Mouse (Mus musculus) right cerebral cortex, postnatal 10 days (tissue): ENCODE data around the gene Auts2.

ENCODE experiments used
- DNase-seq, 2 experiments: peaks; one replicate each; pipeline ENCODE4 v3.0.0; 2021; ENCODE audit warnings: low spot score in 2 of 2

Auts2 gene

DNA sequence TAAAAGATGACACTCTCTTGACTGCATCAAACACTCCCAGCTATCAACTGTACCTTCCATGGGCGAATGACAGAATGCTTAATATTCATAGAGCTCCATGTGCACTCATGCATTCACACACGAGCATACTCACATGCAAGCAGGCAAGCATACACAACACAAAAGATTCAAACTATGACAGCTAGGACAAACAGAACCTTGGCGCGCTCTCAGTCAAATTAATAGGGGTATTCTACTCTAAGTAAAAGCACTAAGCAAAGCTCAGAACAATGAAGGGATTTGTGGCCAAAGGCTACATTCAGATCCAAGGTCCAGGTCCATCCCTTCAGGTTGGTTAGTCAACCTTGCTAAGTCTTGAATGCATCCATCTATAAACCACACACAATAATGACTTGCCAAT, 219.5 kb downstream of the Auts2 start:
- no peak for DNase-seq

DNA sequence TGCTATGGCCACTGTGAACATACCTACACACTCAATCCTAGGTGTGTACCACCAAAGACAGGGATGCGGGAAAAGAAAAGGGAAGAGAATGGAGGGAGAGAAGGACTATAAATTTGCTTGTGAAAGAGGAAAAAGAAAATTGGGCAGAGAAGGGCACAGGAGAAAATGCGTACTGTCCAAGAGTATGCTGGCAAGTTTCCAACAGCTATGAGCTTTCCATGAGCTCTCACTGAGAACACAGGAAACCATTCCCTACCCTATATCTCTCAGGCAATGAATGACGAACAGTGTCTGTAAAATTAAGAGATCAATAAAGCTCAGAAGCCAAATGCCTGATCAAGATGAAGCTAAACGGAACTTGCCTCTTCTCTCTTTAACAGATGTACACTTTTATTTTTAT, 220.2 kb downstream of the Auts2 start:
- no peak for DNase-seq

- no peak for DNase-seq
Observed at GRCm38 (mm10) chr5:132318026-132318765, 224.9 kb downstream of the Auts2 start.

DNA sequence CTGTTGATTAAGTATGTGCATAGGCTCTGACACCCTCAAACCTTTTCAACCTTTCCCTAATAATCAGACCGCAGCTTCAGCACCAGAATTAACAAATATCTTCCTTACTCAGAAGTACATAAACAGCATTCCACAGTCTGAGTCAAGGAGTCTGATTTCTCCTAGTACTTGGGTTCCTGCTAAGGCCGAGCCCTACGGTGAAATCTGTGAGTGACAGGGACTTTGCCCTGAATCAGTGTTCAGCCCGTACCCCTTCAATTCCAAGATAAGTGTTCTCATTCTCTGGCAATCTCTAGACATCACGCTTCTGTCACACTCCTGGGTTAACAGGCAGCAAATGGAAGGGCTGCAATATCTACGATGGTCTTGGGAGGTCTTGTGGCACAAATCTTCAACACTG, 226.2 kb downstream of the Auts2 start:
- DNase-seq, result no peak

GRCm38 (mm10) chr5:132314300-132314699, 228.8 kb downstream of the Auts2 start:
- no peak for DNase-seq

- no peak for DNase-seq
Observed at GRCm38 (mm10) chr5:132307000-132307399, 236.1 kb downstream of the Auts2 start.

GRCm38 (mm10) chr5:132305354-132305934, 237.7 kb downstream of the Auts2 start:
- peak in 1 of 2 experiments; percentile 29 for DNase-seq

GRCm38 (mm10) chr5:132302778-132303177, 240.4 kb downstream of the Auts2 start:
- no peak for DNase-seq

DNA sequence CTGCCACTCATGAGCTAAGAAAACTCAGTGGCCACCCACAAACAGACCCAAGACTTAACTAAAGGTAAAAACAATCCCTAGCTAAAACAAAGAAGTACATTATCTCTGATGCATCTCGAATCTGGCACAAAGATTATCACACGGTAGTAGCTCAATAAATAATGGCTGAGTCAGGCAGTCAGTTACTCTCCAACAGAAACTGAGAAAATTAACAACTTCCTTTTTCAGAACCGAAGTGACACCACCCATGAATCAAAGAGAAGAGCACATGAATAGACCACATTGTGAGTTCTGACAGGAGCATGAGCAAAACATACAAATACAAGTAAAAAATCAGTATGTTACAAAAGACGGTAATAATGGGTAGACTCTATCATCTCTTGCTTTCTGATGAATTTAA, 242.3 kb downstream of the Auts2 start:
- DNase-seq, result no peak

DNA sequence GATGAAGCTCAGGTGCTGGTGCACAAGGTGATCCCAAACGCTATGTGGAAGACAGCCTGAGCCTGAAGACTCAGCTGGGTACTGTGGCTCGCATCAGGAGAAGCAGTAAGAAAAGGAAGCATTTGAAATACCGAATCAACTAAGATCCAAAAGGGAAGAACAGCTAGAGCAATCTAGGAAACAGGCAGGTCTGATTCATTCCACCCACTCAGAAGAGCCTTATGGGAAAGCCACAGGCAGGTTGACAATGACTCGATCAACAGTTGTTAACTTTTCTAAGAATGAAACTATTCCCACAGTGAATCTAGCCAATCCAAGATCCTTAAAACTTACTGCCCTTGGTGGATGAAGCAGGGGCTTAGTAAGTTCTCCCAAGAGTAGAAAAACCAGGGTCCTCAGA, 243.4 kb downstream of the Auts2 start:
- DNase-seq, result no peak

GRCm38 (mm10) chr5:132298996-132299395, 244.1 kb downstream of the Auts2 start:
- DNase-seq, result no peak

- no peak for DNase-seq
Observed at GRCm38 (mm10) chr5:132297309-132297708, 245.8 kb downstream of the Auts2 start.

- no peak for DNase-seq
Observed at GRCm38 (mm10) chr5:132294469-132294868, 248.7 kb downstream of the Auts2 start.

DNA sequence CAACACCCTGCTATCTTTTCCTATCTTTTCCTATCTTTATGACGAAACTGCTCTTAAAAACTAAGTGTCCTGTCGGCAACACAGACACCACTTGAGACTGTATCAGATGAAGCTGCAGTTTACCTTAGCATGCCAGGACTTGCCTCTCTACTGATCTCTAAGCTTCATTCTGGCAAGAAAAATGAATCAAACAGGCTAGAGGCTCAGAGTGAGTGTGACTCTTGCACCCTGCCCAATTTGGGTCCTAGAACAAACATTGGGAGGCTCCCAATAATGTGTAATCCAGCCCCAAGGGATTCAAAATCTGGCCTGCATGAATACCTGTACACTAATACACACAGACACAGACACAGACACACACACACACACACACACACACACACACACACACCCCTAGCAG, 250.2 kb downstream of the Auts2 start:
- no peak for DNase-seq

- no peak for DNase-seq
Observed at GRCm38 (mm10) chr5:132290606-132291535, 252.3 kb downstream of the Auts2 start.

DNA sequence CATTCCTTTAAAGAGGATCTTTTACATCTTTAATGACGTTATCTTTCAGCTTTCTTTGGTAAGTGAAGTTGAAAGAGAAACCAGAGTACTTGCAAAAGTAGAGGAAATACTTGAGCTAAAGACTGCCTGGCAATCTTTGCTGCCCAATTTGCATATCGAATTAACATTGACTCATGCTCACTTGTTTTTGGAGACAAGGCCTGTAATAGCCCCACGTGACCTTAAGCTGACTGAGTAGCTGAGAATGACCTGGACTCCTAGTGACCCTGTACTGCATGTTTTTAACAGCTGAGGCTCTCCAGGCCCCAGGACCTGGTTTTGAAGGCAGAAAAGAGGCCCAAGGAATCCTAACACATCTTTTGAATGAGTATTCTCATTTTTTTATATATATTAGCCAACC, 259.4 kb downstream of the Auts2 start:
- no peak for DNase-seq

- DNase-seq, result no peak
Observed at GRCm38 (mm10) chr5:132274098-132274898, 268.8 kb downstream of the Auts2 start.

GRCm38 (mm10) chr5:132272132-132272531, 271.0 kb downstream of the Auts2 start:
- no peak for DNase-seq

GRCm38 (mm10) chr5:132270896-132271295, 272.2 kb downstream of the Auts2 start:
- no peak for DNase-seq

- DNase-seq, result no peak
Observed at GRCm38 (mm10) chr5:132270074-132270473, 273.1 kb downstream of the Auts2 start.

DNA sequence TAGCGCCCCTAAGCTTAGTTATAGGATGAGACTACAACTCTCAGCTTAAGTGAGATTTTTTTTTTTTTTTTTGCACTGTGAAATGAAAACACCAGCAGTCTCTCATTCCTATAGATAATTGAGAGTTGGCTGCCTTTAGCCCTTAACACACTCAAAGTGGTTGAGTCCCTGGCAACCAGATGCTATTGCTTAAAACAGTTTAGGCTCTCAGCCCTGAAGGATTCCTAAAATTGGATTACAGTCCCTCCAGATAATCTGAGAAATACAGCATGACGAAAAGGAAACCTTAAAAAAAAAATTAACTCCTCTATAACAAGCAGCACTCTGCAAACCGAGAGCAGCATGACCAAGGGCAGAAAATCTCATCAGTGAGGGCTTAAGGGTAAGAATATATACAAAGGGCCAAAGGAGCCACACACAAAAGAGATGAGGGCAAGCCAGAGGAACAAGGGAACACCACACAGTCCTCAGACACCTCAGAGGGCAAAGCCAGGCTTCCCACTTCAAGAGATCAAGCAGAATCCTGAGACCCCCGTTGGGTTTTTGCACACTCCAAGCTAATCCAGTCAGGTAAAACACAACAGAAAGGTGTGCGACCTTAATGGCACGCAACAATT, 274.7 kb downstream of the Auts2 start:
- peak in 1 of 2 experiments; percentile 52 for DNase-seq
